Mouse (Mus musculus) hindbrain, embryonic 15.5 days (tissue): ENCODE measurements around the gene Dolpp1. TPM values are rescaled to one million over a fixed set of nuclear protein-coding genes. Genes with fewer than 3 reads are reported as not detected.

Experiments used
- ATAC-seq: fragments of 200-750 bp; cut with Nextera tagmentation; 2 replicates; pipeline ENCODE4 v1.8.0; 2017; ENCODE audit warnings: low read depth, moderate number of reproducible peaks, moderate TSS enrichment; ENCODE audit not compliant: low FRiP score
- H3K27ac ChIP-seq: fragments of 300-500 bp; sonication (generic); replicated peaks from 2 replicates; pipeline ENCODE4 v1.5.1; 2015; ENCODE audit warnings: mild to moderate bottlenecking, inconsistent platforms
- H3K27me3 ChIP-seq: fragments of 300-500 bp; sonication (generic); 2 replicates; pipeline ENCODE4 v1.6.1; 2015; ENCODE audit warnings: control low read depth, inconsistent platforms
- H3K36me3 ChIP-seq: fragments of 300-500 bp; sonication (generic); 2 replicates; pipeline ENCODE4 v1.6.1; 2015; ENCODE audit warnings: control low read depth, inconsistent platforms
- H3K4me1 ChIP-seq: fragments of 300-500 bp; sonication (generic); replicated peaks from 2 replicates; pipeline ENCODE4 v1.6.1; 2015; ENCODE audit warnings: control low read depth, inconsistent platforms
- H3K4me2 ChIP-seq: fragments of 300-500 bp; sonication (generic); 2 replicates; pipeline ENCODE4 v1.6.1; 2015; ENCODE audit warnings: moderate library complexity, mild to moderate bottlenecking, inconsistent platforms
- H3K4me3 ChIP-seq: fragments of 300-500 bp; sonication (generic); 2 replicates; pipeline ENCODE4 v1.5.1; 2015; ENCODE audit warnings: mild to moderate bottlenecking, inconsistent platforms
- H3K9ac ChIP-seq: fragments of 300-500 bp; sonication (generic); 2 replicates; pipeline ENCODE4 v1.6.1; 2015; ENCODE audit warnings: inconsistent platforms
- H3K9me3 ChIP-seq: fragments of 300-500 bp; sonication (generic); 2 replicates; pipeline ENCODE4 v1.6.1; 2016; ENCODE audit warnings: control low read depth, inconsistent platforms
- WGBS: fragments of 180-500 bp; shearing (Covaris S2); methylation state at CpG from one replicate; pipeline ENCODE4 v1.1.7; 2015; 5-methylcytosine and 5-hydroxymethylcytosine counted together
- polyA plus RNA-seq: library from polyadenylated mRNA; unstranded; fragments of >200 nt; fragmentation: Nextera tagmentation; extraction: Ambion mirVana; gene quantifications from 2 replicates; pipeline ENCODE4 v1.2.1, GENCODE M21; 2015

The Dolpp1 gene
- polyA plus RNA-seq, 1 experiment from 2014 or later = 60.4 TPM

GRCm38 (mm10) chr2:30381377-30381725, 10.7 kb upstream of the Dolpp1 start:
- Histone ChIP-seq H3K4me1 (no peaks in the 10 kb centered on the region), H3K27me3 (no peaks in the 10 kb centered on the region), H3K9me3 (no peaks in the 10 kb centered on the region), H3K27ac (no peak overlapping the region), H3K4me2 (no peak overlapping the region), H3K4me3 (no peak overlapping the region), H3K36me3 (peaks cover 55% of the 10 kb centered on the region), H3K9ac (no peak overlapping the region)
- ATAC-seq = no peak
- WGBS = 93% methylated on average over 4 of the region's 4 CpGs

DNA sequence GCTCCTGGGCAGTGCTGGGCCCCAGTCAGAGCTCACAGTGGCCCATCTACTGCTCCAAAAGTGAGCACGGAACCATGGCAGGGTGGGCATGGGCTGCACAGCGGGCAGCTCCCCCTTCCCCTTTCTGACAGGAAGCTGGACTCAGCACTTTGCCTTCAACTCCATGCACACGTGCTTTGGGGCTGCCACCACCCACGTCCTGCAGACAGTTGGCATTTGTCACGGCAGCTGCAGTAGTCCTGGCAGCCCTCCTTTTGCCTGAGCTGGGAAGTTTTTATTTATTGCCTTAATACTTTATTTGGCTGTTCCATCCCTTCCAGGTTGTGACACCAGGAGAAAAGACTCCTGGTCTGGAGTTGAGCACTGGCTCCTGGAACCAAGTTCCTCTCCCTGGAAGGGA, 7.2 kb upstream of the Dolpp1 start:
- Histone ChIP-seq H3K9me3 (no peaks in the 10 kb centered on the region), H3K27ac (no peak overlapping the region), H3K9ac (no peak overlapping the region), H3K4me3 (no peak overlapping the region), H3K4me2 (no peak overlapping the region), H3K36me3 (peaks cover 32% of the 10 kb centered on the region), H3K27me3 (no peaks in the 10 kb centered on the region), H3K4me1 (no peaks in the 10 kb centered on the region)
- ATAC-seq = no peak
- WGBS = 81% methylated on average over 5 of the region's 5 CpGs

DNA sequence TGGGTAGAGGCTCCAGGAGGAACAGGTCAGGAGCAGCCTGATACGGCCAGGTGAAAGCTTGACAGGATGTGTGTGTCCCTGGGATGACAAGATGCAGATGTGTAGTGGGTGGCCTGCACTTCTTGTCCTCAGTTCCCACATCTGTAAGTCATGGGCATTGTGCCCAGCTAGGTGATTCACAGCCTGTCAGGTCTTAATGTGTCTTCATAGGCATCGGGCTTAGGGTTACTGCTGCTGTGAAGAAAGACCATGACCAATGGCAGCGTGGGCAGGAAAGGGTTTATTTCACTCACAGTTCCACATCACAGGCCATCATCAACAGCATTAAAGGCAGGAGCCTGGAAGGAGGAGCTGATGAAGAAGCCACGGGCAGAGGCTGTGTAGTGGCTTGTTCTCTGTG, 6.5 kb upstream of the Dolpp1 start:
- Histone ChIP-seq H3K4me2 (no peak overlapping the region), H3K9ac (no peak overlapping the region), H3K36me3 (peaks cover 28% of the 10 kb centered on the region; the same call in 1 of the 2 replicates), H3K27ac (no peak overlapping the region), H3K4me3 (no peak overlapping the region), H3K27me3 (no peaks in the 10 kb centered on the region), H3K9me3 (no peaks in the 10 kb centered on the region), H3K4me1 (no peaks in the 10 kb centered on the region)
- WGBS = 84% methylated on average over 4 of the region's 4 CpGs
- ATAC-seq = no peak

- no peak overlapping the region for H3K4me3 ChIP-seq
- ATAC-seq = no peak
- H3K27me3 ChIP-seq = no peaks in the 10 kb centered on the region
- no peak overlapping the region for H3K9ac ChIP-seq
- peaks cover 22% of the 10 kb centered on the region; the same call in 1 of the 2 replicates for H3K36me3 ChIP-seq
- WGBS = 90% methylated on average over 9 of the region's 9 CpGs
- H3K4me1 ChIP-seq = peaks cover 7% of the 10 kb centered on the region
- no peak overlapping the region for H3K4me2 ChIP-seq
- no peak overlapping the region for H3K27ac ChIP-seq
- no peaks in the 10 kb centered on the region for H3K9me3 ChIP-seq
Observed at GRCm38 (mm10) chr2:30386913-30387312, 5.1 kb upstream of the Dolpp1 start.

GRCm38 (mm10) chr2:30389000-30389399, 3.1 kb upstream of the Dolpp1 start:
- no peak overlapping the region for H3K4me3 ChIP-seq
- ATAC-seq = no peak
- peaks cover 18% of the 10 kb centered on the region for H3K4me1 ChIP-seq
- peaks cover 11% of the 10 kb centered on the region; the same call in 1 of the 2 replicates for H3K36me3 ChIP-seq
- no peak overlapping the region for H3K27ac ChIP-seq
- H3K4me2 ChIP-seq = no peak overlapping the region
- H3K9me3 ChIP-seq = no peaks in the 10 kb centered on the region
- H3K9ac ChIP-seq = no peak overlapping the region
- H3K27me3 ChIP-seq = no peaks in the 10 kb centered on the region
- 95% methylated on average over 2 of the region's 2 CpGs for WGBS

- ATAC-seq = peak; percentile 79
Observed at GRCm38 (mm10) chr2:30392577-30393369, 719 bp downstream of the Dolpp1 start.

GRCm38 (mm10) chr2:30393370-30393656, 1.3 kb downstream of the Dolpp1 start:
- H3K4me3 ChIP-seq = peak overlapping the region; percentile 89
- WGBS = 72% methylated on average over 1 of the region's 1 CpGs
- H3K27me3 ChIP-seq = no peaks in the 10 kb centered on the region
- peak overlapping the region; percentile 89 for H3K4me2 ChIP-seq
- H3K9me3 ChIP-seq = no peaks in the 10 kb centered on the region
- ATAC-seq = no peak
- peaks cover 21% of the 10 kb centered on the region for H3K4me1 ChIP-seq
- peak overlapping the region; percentile 96 for H3K27ac ChIP-seq
- peak overlapping the region; percentile 68 for H3K9ac ChIP-seq
- H3K36me3 ChIP-seq = peaks cover 14% of the 10 kb centered on the region; the same call in 1 of the 2 replicates

More at GRCm38 (mm10) chr2:30392577-30393369, 719 bp downstream of the Dolpp1 start:
- Histone ChIP-seq H3K9me3 (no peaks in the 10 kb centered on the region), H3K4me1 (peaks cover 21% of the 10 kb centered on the region), H3K9ac (peak overlapping the region; percentile 68), H3K4me2 (peak overlapping the region; percentile 89), H3K27me3 (no peaks in the 10 kb centered on the region), H3K4me3 (peak overlapping the region; percentile 89), H3K36me3 (peaks cover 12% of the 10 kb centered on the region; the same call in 1 of the 2 replicates), H3K27ac (peak overlapping the region; percentile 96)
- WGBS = under 1% methylated on average over 52 of the region's 54 CpGs

- peaks cover 17% of the 10 kb centered on the region for H3K36me3 ChIP-seq
Observed at GRCm38 (mm10) chr2:30395757-30396156, 3.7 kb downstream of the Dolpp1 start.

GRCm38 (mm10) chr2:30396246-30396645, 4.2 kb downstream of the Dolpp1 start:
- ATAC-seq = no peak
- Histone ChIP-seq H3K9ac (no peak overlapping the region), H3K27me3 (no peaks in the 10 kb centered on the region), H3K9me3 (no peaks in the 10 kb centered on the region), H3K27ac (no peak overlapping the region), H3K4me2 (no peak overlapping the region), H3K4me3 (no peak overlapping the region), H3K4me1 (peaks cover 36% of the 10 kb centered on the region), H3K36me3 (peaks cover 17% of the 10 kb centered on the region)
- 97% methylated on average over 7 of the region's 7 CpGs for WGBS

More at GRCm38 (mm10) chr2:30395757-30396156, 3.7 kb downstream of the Dolpp1 start:
- H3K4me1 ChIP-seq = peaks cover 37% of the 10 kb centered on the region
- H3K9me3 ChIP-seq = no peaks in the 10 kb centered on the region
- no peak overlapping the region for H3K9ac ChIP-seq
- no peak for ATAC-seq
- 88% methylated on average over 7 of the region's 7 CpGs for WGBS
- H3K27ac ChIP-seq = no peak overlapping the region
- no peaks in the 10 kb centered on the region for H3K27me3 ChIP-seq
- no peak overlapping the region for H3K4me2 ChIP-seq
- no peak overlapping the region for H3K4me3 ChIP-seq

GRCm38 (mm10) chr2:30397986-30398512, 6.0 kb downstream of the Dolpp1 start:
- no peaks in the 10 kb centered on the region for H3K9me3 ChIP-seq
- H3K27ac ChIP-seq = no peak overlapping the region
- no peaks in the 10 kb centered on the region for H3K27me3 ChIP-seq
- no peak overlapping the region for H3K4me2 ChIP-seq
- no peak for ATAC-seq
- peaks cover 28% of the 10 kb centered on the region for H3K4me1 ChIP-seq
- no peak overlapping the region for H3K9ac ChIP-seq
- 72% methylated on average over 10 of the region's 10 CpGs for WGBS
- H3K36me3 ChIP-seq = peaks cover 29% of the 10 kb centered on the region
- no peak overlapping the region for H3K4me3 ChIP-seq

GRCm38 (mm10) chr2:30399191-30400171, 7.4 kb downstream of the Dolpp1 start:
- no peaks in the 10 kb centered on the region for H3K27me3 ChIP-seq
- peaks cover 15% of the 10 kb centered on the region for H3K4me1 ChIP-seq
- WGBS = 21% methylated on average over 20 of the region's 20 CpGs
- H3K9ac ChIP-seq = no peak overlapping the region; the same call in 1 of the 2 replicates
- no peaks in the 10 kb centered on the region for H3K9me3 ChIP-seq
- H3K36me3 ChIP-seq = peaks cover 41% of the 10 kb centered on the region
- peak overlapping the region; percentile 53 for H3K27ac ChIP-seq
- no peak overlapping the region for H3K4me2 ChIP-seq
- H3K4me3 ChIP-seq = no peak overlapping the region
- peak; percentile 20; the same call in 1 of the 2 replicates for ATAC-seq

- Histone ChIP-seq H3K36me3 (peaks cover 56% of the 10 kb centered on the region), H3K4me1 (peaks cover 15% of the 10 kb centered on the region), H3K27ac (no peak overlapping the region), H3K9me3 (no peaks in the 10 kb centered on the region), H3K4me3 (no peak overlapping the region), H3K4me2 (no peak overlapping the region), H3K27me3 (no peaks in the 10 kb centered on the region), H3K9ac (no peak overlapping the region)
- no peak for ATAC-seq
- WGBS = 81% methylated on average over 1 of the region's 1 CpGs
Observed at GRCm38 (mm10) chr2:30401581-30401980, 9.5 kb downstream of the Dolpp1 start.
